Mouse (Mus musculus): ENCODE results near the gene Pla2g2d.

The Pla2g2d gene

DNA sequence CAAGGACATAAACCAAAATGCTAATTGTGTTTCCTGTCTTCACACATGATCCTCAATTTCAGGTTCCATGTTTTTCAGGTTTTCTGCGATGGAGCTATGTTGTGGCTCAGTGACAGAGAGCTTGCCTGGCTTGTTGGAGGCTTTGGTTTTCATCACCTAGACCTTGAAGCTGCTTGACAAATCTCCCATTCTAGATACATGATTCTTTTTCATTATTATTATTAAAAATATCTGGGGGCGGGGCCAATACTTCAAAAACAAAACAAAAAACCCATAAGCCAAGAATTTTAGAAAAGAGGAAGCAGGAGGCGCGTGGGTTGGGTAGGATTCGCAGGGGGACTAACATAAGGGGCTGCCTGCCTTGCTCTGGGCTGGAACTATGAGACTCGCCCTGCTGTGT is at the start of gene Pla2g2d:
Gene Pla2g2d (plus strand): TSS at position 301 of the 400 bp plus-strand sequence.
- no peak for DNase-seq (ENCODE audit: inconsistent age in 2 of 2, low spot score in 1 of 2)

DNA sequence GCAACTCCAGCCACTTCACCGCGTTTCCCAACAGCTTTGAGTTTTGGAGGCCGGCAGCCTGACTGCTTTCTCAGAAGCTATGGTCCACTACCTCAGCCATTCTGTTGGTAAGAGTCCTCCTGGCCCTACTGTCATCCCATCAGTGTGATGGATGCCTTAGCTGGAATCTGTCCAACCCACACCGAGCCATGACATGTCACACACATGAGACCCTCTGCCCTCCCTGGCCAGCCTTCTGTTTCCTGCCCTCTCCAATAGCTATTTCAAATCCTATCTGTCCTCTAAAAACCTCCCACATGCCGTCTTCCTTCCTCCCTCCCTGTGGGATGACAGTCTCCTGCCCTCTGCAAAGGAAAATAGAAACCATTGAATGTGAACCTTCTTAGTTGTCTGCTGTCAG is 49.8 kb upstream of the Pla2g2d start:
- peak; percentile 41 to 61 for DNase-seq (ENCODE audit: inconsistent age in 2 of 2, low spot score in 1 of 2)

DNA sequence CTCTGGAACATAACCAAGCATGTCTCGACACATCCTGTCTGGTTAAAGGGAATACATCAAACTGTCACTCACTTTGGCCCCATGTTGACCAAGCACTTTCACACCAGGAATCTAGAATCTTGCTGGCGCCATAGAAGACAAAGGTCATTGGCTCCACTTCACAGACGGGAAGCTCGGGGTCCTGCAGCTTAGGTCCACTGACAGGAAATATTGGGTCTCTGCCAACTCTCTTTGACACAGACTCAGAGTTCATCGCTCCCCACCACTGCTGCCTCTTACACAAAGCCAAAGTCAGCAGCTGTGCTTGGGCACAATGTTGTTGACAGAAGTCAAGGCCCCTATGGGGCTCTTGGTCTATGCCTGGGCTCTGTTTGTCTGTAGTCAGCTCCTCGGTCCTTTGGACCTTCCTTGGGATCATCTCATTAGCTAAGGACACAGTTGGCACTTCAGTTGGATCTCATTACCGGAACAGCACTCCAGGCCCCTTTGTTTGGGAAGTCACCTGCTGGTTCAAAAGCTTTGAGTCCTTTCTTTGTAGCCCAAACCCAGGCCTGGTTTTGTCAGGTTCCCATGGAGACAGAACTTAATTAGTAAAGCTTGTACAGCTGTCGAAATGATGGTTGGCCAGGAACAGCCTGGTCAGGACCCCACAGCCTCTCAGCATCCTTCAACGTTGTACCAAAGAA is 46.4 kb upstream of the Pla2g2d start:
- peak; percentile 60 to 66 for DNase-seq (ENCODE audit: inconsistent age in 2 of 2, low spot score in 1 of 2)

DNA sequence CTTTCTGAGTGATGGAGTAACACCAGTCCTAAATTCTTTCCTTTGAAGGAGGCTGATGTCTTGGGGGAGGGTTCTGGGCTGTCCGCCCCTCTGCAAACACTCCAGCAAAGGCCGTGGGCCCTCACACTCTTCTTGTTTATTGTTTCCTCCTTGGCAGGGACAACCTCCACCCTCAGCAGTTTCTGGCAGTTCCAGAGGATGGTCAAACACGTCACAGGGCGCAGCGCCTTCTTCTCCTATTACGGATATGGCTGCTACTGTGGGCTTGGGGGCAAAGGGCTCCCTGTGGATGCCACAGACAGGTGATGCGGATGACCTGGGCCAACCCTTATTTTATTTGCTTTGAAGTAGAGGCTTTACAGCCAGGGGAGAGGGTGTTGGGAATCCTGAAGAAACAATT is 41.4 kb upstream of the Pla2g2d start:
- DNase-seq (ENCODE audit: inconsistent age in 2 of 2, low spot score in 1 of 2), result no peak

DNA sequence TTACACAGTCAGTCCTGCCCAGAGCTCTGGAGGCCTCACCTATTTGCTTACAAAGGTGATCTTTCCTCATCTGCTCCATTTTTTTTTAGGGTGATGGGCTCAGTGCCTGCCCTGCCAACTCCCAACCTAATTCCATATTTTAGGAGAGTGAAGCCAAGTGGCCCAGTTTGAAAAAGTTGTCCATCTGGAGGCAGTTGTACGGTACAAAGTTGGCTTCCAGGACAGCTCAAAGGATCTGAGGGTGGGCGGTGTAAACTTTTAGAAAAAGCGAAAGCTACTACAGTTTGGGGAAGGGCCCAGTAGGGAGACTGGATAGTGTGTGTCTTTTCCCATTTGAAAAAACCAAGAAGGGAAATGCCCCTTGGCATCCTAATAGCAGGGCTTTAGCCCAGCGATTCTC is 40.7 kb upstream of the Pla2g2d start:
- no peak for DNase-seq (ENCODE audit: inconsistent age in 2 of 2, low spot score in 1 of 2)

DNA sequence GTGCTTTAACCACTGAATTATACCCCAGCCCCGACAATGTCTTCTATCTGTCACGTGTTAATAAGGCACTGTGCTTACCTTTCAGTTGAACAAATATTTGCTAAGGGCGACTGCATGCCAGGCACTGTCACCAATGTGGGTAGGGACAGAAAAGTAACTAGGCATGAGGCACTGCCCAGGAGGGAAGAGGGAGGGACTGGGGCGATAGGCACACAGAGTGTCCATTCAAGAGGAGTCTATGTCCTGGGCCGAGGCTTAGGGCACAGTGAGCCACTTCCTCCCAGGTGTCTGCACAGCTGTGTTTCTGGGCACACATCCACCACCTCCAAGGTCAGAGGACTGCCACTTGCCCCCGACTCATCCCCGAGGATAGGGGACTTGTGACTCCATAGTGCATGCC is 38.5 kb upstream of the Pla2g2d start, which contains the start of gene Ubxn10:
Gene Ubxn10 (minus strand): TSS at position 137 of the 400 bp plus-strand sequence.
- DNase-seq (ENCODE audit: inconsistent age in 2 of 2, low spot score in 1 of 2), result no peak

DNA sequence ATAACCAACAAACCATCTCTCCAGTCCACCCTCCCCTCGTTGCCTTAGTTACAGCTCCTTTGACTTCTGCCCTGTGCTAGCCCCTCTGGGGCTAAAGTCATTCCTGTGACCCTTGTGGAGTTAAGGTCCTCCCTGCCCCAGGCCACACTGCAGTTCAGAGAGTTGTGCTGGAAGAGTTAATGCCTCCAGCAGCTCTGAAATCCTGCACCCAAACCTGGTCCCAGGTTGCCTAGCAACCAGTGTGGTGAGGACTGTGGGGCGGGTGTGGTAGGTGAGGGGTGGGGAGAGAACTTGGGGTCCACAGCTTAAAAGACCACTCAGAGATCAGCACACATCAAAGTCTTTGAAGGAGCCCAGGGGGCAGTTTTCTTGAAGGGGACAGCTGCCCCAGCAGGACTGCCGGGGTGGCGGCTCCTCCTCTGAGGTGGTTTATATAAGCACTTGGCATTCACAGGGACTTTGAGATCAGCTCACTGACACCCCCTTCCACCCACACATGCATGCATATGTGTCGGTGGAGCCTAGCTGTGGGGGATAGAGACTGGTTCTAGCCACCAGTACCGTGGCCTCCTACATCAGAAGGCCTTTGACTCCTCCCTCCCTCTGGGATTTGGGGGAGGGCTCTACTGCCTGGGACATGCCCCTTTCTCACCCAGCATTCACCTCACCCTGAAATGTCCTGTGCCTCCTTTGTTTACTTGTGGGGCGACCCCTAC is 36.2 kb upstream of the Pla2g2d start:
- DNase-seq (ENCODE audit: inconsistent age in 2 of 2, low spot score in 1 of 2), result no peak

DNA sequence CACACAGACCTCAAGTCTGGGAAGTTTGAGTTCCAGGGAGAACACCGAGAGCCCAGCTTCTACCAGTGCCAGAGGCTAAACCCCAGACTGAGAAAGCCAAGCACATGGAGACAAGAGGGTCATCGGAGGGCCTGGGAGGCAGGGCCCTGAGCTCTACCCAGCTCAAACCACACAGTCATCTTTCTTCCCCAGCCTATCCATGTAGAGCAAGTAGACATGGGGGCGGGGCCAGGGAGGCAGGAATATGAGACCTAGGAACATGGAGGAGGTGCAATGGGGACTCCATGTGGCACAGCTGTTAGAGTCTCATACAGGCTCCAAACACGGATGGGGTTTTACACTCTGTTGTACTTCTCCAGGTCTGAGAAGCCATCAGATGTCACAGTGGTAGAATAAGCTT is 29.7 kb upstream of the Pla2g2d start:
- no peak for DNase-seq (ENCODE audit: inconsistent age in 2 of 2, low spot score in 1 of 2)

DNA sequence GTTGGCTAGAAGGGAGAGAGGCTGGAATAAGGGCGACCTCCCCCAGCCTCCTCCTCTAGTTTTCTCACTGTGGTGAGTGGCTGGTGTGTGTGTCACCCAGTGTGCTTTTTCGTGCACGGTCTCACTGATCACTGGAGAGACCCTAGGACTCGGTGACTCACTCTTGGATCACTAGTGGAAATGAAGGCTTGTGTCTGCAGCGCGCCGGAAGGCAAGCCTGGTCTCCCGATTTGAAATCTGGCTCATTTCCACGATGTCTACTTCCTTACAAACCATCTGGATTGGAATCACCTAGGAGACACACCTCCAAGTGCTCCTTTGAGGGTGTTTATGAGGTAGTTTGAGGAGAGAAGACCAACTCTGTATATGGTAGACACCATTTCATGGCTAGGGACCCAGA is 28.7 kb upstream of the Pla2g2d start:
- DNase-seq (ENCODE audit: inconsistent age in 2 of 2, low spot score in 1 of 2), result no peak

DNA sequence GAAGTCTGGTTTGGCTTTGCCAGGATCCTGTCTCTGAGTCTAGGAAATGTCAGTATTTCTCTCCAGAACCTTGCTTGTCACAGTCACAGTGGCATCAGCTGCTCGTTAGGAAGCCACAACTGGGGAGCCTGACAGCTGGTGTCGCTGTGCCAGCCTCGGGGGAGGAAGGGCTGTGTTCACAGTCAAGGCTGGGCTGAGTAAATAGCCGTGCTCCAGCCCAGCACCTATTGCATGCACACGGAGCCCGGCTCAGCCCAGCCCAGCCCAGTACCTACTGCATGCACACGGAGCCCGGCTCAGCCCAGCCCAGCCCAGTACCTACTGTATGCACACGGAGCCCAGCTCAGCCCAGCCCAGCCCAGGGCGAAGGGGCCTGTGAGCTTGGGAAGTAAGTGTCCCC is 27.7 kb upstream of the Pla2g2d start:
- DNase-seq (ENCODE audit: inconsistent age in 2 of 2, low spot score in 1 of 2), result peak in 1 of 2 experiments; percentile 66

DNA sequence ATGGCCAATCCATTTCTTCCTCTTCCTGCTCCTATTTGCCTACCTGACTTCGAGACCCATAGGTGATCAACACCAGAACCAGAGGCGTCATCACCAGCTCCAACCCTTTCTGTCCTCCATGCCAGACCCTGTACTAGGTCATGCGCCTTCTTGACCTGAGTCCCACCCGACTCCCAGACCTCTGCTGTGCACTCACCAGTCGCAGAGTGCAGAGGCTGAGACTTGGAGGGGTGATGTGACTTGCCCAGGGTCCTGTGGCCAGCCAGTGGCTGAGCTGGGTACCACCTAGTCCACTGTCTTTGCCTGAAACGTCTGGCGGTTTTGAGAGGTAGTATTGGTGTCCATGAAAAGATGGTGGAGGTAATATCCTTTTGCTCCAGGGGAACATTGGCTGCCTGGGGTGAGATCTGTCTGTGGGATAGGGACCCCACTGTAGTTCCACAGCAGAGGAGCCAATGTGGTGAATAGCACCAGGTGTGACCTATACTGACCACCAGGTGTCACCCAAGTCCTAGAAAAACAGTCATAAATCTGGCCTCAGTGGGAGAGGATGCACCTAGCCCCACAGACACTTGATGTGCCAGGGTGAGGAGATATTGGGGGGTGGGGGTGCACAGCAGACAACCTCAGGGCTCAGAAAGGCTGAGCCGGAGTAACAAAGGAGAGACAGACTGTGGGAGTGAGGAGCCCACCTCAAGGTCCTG is 27.0 kb upstream of the Pla2g2d start:
- DNase-seq (ENCODE audit: inconsistent age in 2 of 2, low spot score in 1 of 2), result peak; percentile 49 to 83

DNA sequence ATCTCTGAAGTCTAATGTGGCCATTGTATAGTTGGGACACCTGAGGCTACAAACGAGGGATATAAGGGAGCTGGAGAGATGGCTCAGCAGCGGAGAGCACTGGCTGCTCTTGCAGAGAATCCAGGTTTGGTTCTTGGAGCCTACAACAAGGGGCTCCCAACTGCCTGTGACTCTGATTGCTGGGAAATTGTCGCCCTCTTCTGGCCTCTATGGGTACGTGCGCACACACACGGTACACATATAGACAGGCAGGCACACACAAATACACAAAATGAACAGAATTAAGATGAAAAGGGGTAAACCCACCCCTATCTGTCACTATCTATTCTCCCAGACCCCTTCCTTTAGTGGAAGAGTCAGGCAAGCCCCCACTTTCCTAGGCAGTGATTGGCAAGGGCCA is 22.9 kb upstream of the Pla2g2d start:
- DNase-seq (ENCODE audit: inconsistent age in 2 of 2, low spot score in 1 of 2), result no peak

DNA sequence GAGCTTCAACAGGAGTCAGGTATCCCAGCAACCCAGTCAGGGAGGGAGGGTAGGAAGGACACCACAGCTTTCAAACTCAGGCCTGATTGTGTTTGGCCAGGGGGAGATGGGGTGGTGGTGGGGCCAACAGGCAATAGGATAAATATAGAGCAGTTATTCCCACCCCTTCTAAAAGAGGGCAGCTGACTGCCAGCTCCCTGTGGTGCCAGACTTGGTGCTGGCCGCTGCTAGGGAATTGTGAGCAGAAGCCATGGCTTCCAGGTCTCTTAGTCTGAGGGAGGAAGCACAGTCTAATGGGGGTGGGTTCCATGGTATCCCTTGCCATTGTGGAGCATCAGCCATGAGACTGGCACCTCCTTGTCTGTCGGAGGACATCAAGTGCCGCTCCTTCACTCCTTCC is 21.9 kb upstream of the Pla2g2d start:
- no peak for DNase-seq (ENCODE audit: inconsistent age in 2 of 2, low spot score in 1 of 2)

DNA sequence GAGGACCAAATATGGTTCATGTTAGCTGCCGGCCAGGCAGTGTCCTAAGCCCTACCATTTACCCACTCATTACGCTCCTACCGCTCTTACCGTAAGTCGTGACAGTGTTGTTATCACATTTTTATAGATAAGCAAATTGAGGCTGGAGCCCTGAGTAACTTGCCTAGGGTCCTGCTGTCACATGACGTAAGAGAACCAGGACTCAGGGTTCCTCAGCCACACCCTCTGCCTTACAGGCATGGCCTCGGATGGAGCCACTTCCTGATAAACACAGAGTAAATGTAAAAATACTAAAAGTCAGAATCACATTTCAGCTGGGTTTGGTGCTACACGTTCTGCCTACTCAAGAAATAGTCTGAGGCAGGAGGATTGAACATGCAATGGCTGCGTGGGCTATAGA is 21.1 kb upstream of the Pla2g2d start:
- DNase-seq (ENCODE audit: inconsistent age in 2 of 2, low spot score in 1 of 2), result no peak

DNA sequence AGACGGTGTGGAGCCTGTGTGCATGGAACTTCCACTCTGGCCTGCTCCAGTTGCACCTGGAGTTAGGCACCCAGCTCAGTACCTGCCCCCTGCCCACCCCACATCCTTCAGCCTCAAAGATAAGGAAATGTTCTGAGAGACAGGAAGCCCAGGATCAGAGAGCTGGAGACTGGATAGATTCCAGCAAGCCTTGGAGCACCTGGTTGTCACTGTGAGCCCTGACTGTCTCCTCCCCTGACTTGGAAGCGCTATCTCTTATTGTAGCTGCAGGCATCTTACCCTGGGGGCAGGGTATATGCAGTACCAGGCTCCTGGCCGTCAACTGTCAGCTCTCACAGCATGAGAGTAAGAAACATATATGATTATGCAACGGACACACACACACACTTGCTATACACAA is 20.1 kb upstream of the Pla2g2d start:
- DNase-seq (ENCODE audit: inconsistent age in 2 of 2, low spot score in 1 of 2), result no peak

DNA sequence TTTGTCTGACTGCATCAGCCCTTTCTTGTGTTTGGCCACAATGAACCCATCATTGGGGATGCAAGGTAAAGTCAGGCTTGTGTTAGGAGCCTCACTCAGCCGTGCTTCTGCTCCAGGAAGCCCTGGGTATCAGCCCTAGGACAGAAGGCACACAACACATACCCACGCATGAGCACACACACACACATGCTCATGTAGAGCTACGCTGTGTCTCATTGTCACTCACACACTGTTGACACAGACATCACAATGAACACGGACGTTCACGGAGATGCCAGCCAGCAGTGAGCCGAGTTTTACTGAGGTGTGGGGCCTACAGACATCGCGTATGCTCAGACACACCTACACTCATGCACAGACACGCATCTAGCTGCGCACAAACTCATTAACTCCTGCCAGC is 19.6 kb upstream of the Pla2g2d start:
- no peak for DNase-seq (ENCODE audit: inconsistent age in 2 of 2, low spot score in 1 of 2)

DNA sequence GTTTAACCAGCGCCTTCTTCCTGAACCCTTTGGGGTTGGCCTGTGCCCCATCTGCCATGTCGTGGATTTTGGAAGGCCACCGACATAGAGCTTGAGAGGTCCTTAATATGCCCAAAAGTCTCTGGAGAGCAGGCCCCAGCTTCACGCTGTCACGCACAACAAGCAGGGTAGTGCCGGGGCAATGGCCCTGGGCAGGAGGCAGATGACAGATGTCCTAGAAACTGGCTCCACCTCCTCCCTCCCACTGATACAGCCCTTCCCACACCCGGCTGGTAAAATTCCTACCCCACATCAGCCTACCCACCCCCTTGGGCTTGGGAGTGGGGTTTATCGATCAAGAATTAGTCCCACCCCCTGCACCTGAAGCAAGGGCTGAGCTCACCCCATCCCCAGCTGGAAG is 18.1 kb upstream of the Pla2g2d start, which contains the start of gene Pla2g2f:
Gene Pla2g2f (minus strand): TSS at position 211 of the 400 bp plus-strand sequence.
- DNase-seq (ENCODE audit: inconsistent age in 2 of 2, low spot score in 1 of 2), result peak; percentile 58 to 77

DNA sequence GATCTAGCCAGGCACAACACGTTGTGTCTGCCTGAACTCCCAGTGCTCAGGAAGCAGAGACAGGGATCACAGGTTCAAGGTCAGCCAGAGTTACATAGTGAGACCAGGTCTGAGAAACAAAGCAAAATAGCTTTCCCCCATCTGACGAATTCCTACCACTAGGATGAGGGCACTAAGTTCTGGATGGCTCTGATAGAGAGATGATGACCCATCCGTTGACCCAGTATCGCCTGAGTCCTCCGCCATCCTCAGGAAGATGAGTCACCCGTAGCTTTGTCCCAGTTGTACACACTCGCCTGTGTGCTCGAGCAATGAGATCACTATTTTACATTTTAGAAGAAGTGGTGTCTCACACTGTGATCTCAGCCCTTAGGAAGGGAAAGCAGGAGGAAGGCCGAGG is 13.3 kb upstream of the Pla2g2d start:
- DNase-seq (ENCODE audit: inconsistent age in 2 of 2, low spot score in 1 of 2), result peak; percentile 65 to 68

DNA sequence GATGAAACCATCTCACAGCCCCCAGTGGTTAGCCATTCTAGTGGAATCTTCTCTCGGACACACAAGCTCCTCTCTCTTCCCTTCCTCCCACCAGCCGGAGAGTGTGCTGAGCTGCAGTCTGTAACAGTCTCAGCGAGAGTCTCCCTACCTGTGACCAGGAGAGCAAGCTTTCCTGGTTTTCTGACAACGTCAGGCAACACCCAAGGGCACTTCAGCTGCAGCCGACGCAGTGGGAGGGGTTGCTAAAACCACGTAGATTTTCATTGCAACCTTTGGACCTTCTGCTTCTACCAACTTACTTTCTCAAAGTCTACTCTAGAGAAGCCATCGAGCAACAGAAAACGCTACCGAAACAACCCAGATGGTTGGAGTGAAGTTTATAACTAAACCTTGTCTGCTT is 3.6 kb upstream of the Pla2g2d start:
- DNase-seq (ENCODE audit: inconsistent age in 2 of 2, low spot score in 1 of 2), result no peak

DNA sequence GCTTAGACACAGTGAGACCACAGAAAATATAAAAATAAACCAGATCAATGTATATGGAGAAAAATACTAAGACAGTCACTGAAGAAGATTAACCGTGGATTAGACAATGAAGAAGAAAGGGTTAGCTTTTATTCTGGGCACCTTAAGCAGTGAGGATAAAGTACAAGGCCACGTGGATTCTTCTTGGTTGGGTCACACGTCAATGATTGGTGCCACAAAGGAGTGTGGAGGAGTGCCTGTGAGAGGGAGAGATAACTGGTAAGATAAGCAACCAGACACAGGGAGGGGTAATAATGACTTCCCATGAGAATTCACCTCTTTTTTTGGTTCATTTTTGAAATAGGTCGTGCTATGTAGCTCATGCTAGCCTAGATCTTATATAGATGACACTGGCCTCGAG is 3.1 kb upstream of the Pla2g2d start:
- no peak for DNase-seq (ENCODE audit: inconsistent age in 2 of 2, low spot score in 1 of 2)

DNA sequence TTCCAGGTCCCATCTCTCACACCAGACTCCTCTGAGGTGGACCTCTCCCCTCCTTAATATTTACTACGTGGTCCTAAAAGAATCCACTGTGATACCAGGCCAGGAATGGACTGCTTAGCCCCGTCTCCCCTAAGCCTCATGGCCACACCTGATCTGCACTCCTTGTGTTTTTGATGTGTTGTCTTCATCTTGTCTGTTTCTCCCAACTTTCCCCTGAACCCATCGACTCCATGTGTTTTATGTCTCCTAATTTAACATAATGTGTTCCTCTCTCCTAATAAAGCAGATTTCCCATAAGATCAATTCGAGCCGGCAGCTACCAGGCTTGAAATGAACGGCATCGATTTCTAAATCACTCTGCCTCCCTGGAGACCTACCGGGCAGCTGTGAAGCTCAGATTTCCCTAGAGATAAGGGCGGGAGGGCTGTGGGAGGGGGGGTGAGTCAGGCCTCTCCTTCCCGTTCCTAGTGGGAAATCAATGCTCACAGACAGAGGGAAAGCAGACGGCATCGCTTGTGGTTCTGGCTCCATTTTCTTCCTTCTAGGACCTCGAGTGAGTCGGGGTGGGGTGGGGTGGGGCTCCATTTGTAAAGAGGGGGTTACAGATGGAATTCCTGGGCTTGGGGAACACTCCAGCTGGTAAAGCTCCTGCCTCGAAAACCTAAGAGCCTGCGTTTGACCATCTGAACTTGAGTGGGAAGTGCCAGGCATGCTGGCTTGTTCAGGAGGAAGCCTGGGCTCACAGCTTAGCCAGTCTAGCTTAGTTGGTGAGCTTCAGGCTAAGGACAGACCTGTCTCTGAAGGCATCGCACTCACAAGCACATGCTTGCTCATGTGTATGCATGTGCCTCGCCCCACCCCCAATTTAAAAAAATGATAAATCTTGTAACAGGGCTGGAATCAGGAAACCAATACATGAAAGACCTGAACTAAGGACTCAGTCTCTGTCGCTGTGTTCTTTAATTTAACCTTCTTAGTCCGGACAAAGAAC is 2.2 kb downstream of the Pla2g2d start:
- DNase-seq (ENCODE audit: inconsistent age in 2 of 2, low spot score in 1 of 2), result no peak
